Mouse (Mus musculus) embryonic fibroblast, embryonic 13.5 days (primary cell): Measurements from ENCODE around the gene Cdk19. TPM values are rescaled to one million over a fixed set of nuclear protein-coding genes. Genes with fewer than 3 reads are reported as not detected.
A peak's percentile ranks its signal among the peaks of the same experiment; 100 is the strongest.
"Not testable (repeated sequence)": the region's sequence is repeated elsewhere in the genome, so short reads cannot be mapped to it uniquely, and the experiment has no call there.

ENCODE experiments used
- H3K27ac ChIP-seq: 2 replicates; pipeline ENCODE4 v1.5.1; 2012; ENCODE audit warnings: low read length, control low read depth, inconsistent platforms; ENCODE audit not compliant: insufficient read depth
- H3K4me1 ChIP-seq: 2 replicates; pipeline ENCODE4 v1.6.1; 2011; ENCODE audit warnings: low read length; ENCODE audit not compliant: control insufficient read depth, insufficient read depth
- H3K4me3 ChIP-seq: 2 replicates; pipeline ENCODE4 v1.5.1; 2011; ENCODE audit warnings: mild to moderate bottlenecking, control low read depth, low read length; ENCODE audit not compliant: insufficient read depth
- CTCF ChIP-seq: IDR thresholded peaks from 2 replicates; pipeline ENCODE4 v1.5.1; 2011; ENCODE audit warnings: mild to moderate bottlenecking, control low read depth, low read length, moderate library complexity, borderline replicate concordance; ENCODE audit not compliant: insufficient read depth
- POLR2A ChIP-seq: IDR thresholded peaks from 2 replicates; pipeline ENCODE4 v1.6.1; 2011; ENCODE audit warnings: low read depth, mild to moderate bottlenecking, control low read depth, low read length, moderate library complexity
- polyA plus RNA-seq: library from polyadenylated mRNA; stranded (reverse); fragments of >200 nt; gene quantifications from 2 replicates; pipeline ENCODE4 v1.2.4, GENCODE M21; 2011; ENCODE audit warnings: low read depth; ENCODE audit not compliant: missing spikeins, insufficient read length

The Cdk19 gene
- polyA plus RNA-seq, result 12.0 and 18.8 TPM in 2 replicates

GRCm38 (mm10) chr10:40339351-40339964, at the start of gene Cdk19:
Gene Cdk19, plus strand, starts transcription at chr10:40339564.
- Histone ChIP-seq H3K4me1 (0 out of 2 replicates have a peak, but pooled peaks cover 1% of the 10 kb centered on the region), H3K27ac (peak within 1 kb of the TSS; percentile 23), H3K4me3 (no peak within 1 kb of the TSS)
- TF ChIP-seq POLR2A (no peak), CTCF (no peak)

DNA sequence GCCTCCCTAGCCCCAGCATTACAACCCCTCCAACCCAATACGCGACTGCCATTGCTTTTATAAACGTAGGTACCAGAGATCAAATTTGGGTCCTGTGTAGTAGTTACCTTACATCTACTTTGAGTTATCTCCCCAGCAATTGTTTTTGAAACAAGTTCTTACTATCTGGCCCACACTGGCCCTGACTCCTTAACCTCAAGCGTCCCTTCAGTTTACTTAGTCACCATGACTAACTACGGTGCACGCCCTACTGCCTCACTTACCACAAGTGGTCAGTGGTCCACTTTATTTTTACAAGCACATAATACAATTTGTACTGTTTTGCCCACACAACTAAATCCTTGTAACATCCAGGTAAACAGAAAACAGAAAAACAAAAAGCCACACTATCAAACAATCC, 46.7 kb upstream of the Cdk19 start:
- H3K4me3 ChIP-seq, result no peak overlapping the region
- no peak overlapping the region for H3K27ac ChIP-seq
- no peak for TF ChIP-seq POLR2A
- no peak for TF ChIP-seq CTCF
- H3K4me1 ChIP-seq, result no peaks in the 10 kb centered on the region; the same call in none of the 2 replicates

- peak; percentile 81 for TF ChIP-seq POLR2A
- no peak for TF ChIP-seq CTCF
- Histone ChIP-seq H3K27ac (peak overlapping the region; percentile 44), H3K4me1 (no peaks in the 10 kb centered on the region; the same call in 1 of the 2 replicates), H3K4me3 (peak overlapping the region; percentile 94)
Observed at GRCm38 (mm10) chr10:40300648-40301171, 38.7 kb upstream of the Cdk19 start.

- H3K4me1 ChIP-seq, result not testable (repeated sequence)
- peak overlapping the region; percentile 94 for H3K4me3 ChIP-seq
- H3K27ac ChIP-seq, result peak overlapping the region; percentile 44
- TF ChIP-seq POLR2A, result 0 out of 2 replicates have a peak, but pooled peaks have one; percentile 3
Observed at GRCm38 (mm10) chr10:40301181-40302075, 37.9 kb upstream of the Cdk19 start.

GRCm38 (mm10) chr10:40302140-40302985, 37.0 kb upstream of the Cdk19 start, which contains the start of gene Amd1:
Gene Amd1, minus strand, starts transcription at chr10:40302186.
- TF ChIP-seq POLR2A (peak; percentile 64), CTCF (no peak)
- Histone ChIP-seq H3K27ac (peak within 1 kb of the TSS; percentile 71), H3K4me3 (peak within 1 kb of the TSS; percentile 94), H3K4me1 (no peaks in the 10 kb centered on the region)

DNA sequence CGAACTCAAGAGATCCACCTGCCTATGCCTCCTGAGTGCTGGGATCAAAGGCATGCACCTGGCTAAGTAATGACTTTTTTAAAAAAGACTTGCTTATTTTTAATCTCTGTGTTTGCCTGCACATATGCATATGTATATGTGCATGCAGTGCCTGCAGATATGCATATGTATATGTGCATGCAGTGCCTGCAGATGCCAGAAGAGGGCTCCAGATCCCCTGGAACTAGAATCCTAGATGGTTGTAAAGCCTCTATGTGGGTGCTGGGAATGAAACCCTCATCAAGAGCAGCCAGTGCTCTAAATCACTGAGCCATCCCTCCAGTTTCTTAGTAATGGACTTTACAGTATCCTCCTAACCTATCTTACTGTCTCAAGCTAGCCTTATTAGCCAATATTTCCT, 33.4 kb upstream of the Cdk19 start:
- no peak overlapping the region for H3K4me3 ChIP-seq
- TF ChIP-seq CTCF (no peak), POLR2A (no peak)
- H3K27ac ChIP-seq, result no peak overlapping the region
- no peaks in the 10 kb centered on the region for H3K4me1 ChIP-seq

- Histone ChIP-seq H3K4me1 (no peaks in the 10 kb centered on the region), H3K4me3 (no peak overlapping the region), H3K27ac (no peak overlapping the region)
- TF ChIP-seq POLR2A, result no peak
- no peak for TF ChIP-seq CTCF
Observed at GRCm38 (mm10) chr10:40307826-40308583, 31.4 kb upstream of the Cdk19 start.

DNA sequence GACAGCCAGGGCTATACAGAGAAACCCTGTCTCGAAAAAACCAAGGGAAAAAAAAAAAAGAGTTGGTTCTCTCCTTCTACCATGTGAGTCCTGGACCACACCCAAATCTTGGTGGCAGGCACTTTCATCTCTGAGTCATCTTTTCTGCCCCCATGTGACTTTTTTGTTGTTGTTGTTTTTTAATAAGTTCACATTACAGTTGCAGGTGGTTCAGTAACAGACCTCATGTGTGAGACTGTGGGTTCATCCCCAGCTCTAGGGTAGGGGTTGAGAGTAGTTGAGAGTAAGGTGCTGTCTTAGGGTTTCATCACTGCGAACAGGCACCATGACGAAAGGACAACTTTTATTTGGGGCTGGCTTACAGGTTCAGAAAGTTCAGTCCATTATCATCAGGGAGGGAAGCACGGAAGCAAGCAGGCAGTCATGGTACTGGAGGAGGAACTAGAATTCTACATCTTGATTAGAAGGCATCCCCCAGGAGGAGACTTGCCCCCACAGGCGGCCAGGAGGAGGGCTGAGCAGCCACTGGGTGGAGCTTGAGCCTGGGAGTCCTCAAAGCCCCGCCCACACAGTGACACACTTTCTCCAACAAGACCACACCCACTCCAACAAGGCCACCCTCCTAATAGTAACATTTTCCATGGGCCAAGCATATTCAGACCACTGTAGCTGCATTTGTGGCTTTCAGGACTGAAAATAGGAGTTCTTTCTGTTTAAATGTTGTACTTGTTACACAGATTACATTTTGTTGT, 29.3 kb upstream of the Cdk19 start:
- H3K27ac ChIP-seq, result no peak overlapping the region
- TF ChIP-seq CTCF, result no peak
- no peak for TF ChIP-seq POLR2A
- H3K4me3 ChIP-seq, result no peak overlapping the region

More for the DNA sequence above, 29.3 kb upstream of the Cdk19 start:
- no peaks in the 10 kb centered on the region for H3K4me1 ChIP-seq
